Mouse (Mus musculus) neural tube, embryonic 15.5 days (tissue): Measurements from ENCODE around the gene Hmgn1. TPM values are rescaled to one million over a fixed set of nuclear protein-coding genes. Genes with fewer than 3 reads are reported as not detected.
"Not testable (repeated sequence)": the region's sequence is repeated elsewhere in the genome, so short reads cannot be mapped to it uniquely, and the experiment has no call there.

Experiments used
- ATAC-seq: fragments of 200-750 bp; cut with Nextera tagmentation; 2 replicates; pipeline ENCODE4 v1.8.0; 2017; ENCODE audit warnings: mild to moderate bottlenecking, moderate TSS enrichment, moderate library complexity; ENCODE audit not compliant: low FRiP score
- H3K27ac ChIP-seq: fragments of 300-500 bp; sonication (generic); replicated peaks from 2 replicates; pipeline ENCODE4 v1.5.1; 2015; ENCODE audit warnings: mild to moderate bottlenecking, inconsistent platforms
- H3K27me3 ChIP-seq: fragments of 300-500 bp; sonication (generic); replicated peaks from 2 replicates; pipeline ENCODE4 v1.6.1; 2015; ENCODE audit warnings: inconsistent platforms
- H3K36me3 ChIP-seq: fragments of 300-500 bp; sonication (generic); 2 replicates; pipeline ENCODE4 v1.6.1; 2015; ENCODE audit warnings: inconsistent platforms
- H3K4me1 ChIP-seq: fragments of 300-500 bp; sonication (generic); 2 replicates; pipeline ENCODE4 v1.6.1; 2015; ENCODE audit warnings: inconsistent platforms
- H3K4me2 ChIP-seq: fragments of 300-500 bp; sonication (generic); 2 replicates; pipeline ENCODE4 v1.6.1; 2015; ENCODE audit warnings: inconsistent platforms, mild to moderate bottlenecking, moderate library complexity
- H3K4me3 ChIP-seq: fragments of 300-500 bp; sonication (generic); replicated peaks from 2 replicates; pipeline ENCODE4 v1.5.1; 2015; ENCODE audit warnings: mild to moderate bottlenecking, inconsistent platforms
- H3K9ac ChIP-seq: fragments of 300-500 bp; sonication (generic); replicated peaks from 2 replicates; pipeline ENCODE4 v1.6.1; 2015; ENCODE audit warnings: mild to moderate bottlenecking, inconsistent platforms
- H3K9me3 ChIP-seq: fragments of 300-500 bp; sonication (generic); replicated peaks from 2 replicates; pipeline ENCODE4 v1.6.1; 2016; ENCODE audit warnings: inconsistent platforms
- WGBS: fragments of 180-500 bp; shearing (Covaris S2); methylation state at CpG from one replicate; pipeline ENCODE4 v1.1.7; 2015; ENCODE audit warnings: mixed read lengths; 5-methylcytosine and 5-hydroxymethylcytosine counted together
- polyA plus RNA-seq: library from polyadenylated mRNA; unstranded; fragments of >200 nt; fragmentation: Nextera tagmentation; extraction: Ambion mirVana; gene quantifications from 2 replicates; pipeline ENCODE4 v1.2.1, GENCODE M21; 2015

The Hmgn1 gene
- polyA plus RNA-seq, 1 experiment from 2014 or later, result 273 TPM

DNA sequence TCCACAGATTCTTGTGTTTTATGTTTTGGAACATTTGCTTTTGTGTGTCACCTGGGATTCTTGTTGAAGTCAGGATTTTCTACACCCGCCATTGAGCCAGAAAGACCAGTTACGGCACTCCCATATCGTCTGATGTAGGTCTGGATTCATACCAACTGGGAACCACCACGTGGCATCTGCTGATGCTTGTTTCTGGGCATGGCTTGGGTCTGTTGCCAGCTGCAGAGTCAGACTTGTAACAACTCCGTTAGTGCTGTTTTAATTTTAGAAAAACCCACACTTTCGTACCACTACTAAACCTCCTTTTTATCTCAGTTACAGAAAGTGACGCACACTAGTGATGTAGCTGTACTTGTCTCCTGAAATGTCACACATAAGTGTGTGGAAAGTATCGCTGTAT lies 28.5 kb upstream of the Hmgn1 start:
- H3K27me3 ChIP-seq, result no peaks in the 10 kb centered on the region
- no peak overlapping the region for H3K27ac ChIP-seq
- H3K9me3 ChIP-seq, result no peaks in the 10 kb centered on the region
- peaks cover 42% of the 10 kb centered on the region for H3K4me1 ChIP-seq
- no peak overlapping the region for H3K4me2 ChIP-seq
- H3K9ac ChIP-seq, result no peak overlapping the region
- H3K36me3 ChIP-seq, result peaks cover 30% of the 10 kb centered on the region
- no peak overlapping the region for H3K4me3 ChIP-seq
- WGBS, result 80% methylated on average over 8 of the region's 8 CpGs
- ATAC-seq, result no peak

GRCm38 (mm10) chr16:96154476-96154875 lies 26.9 kb upstream of the Hmgn1 start:
- peaks cover 40% of the 10 kb centered on the region for H3K4me1 ChIP-seq
- 98% methylated on average over 2 of the region's 2 CpGs for WGBS

GRCm38 (mm10) chr16:96151551-96151950 lies 24.0 kb upstream of the Hmgn1 start:
- H3K36me3 ChIP-seq, result peaks cover 30% of the 10 kb centered on the region
- no peak overlapping the region for H3K4me3 ChIP-seq
- H3K27ac ChIP-seq, result no peak overlapping the region
- peaks cover 39% of the 10 kb centered on the region for H3K4me1 ChIP-seq
- no peaks in the 10 kb centered on the region for H3K27me3 ChIP-seq
- ATAC-seq, result no peak
- H3K9me3 ChIP-seq, result no peaks in the 10 kb centered on the region
- no peak overlapping the region for H3K9ac ChIP-seq
- 20% methylated on average over 9 of the region's 9 CpGs for WGBS
- no peak overlapping the region for H3K4me2 ChIP-seq

More at GRCm38 (mm10) chr16:96154476-96154875, 26.9 kb upstream of the Hmgn1 start:
- H3K36me3 ChIP-seq, result peaks cover 30% of the 10 kb centered on the region
- H3K4me3 ChIP-seq, result no peak overlapping the region
- H3K9me3 ChIP-seq, result no peaks in the 10 kb centered on the region
- H3K4me2 ChIP-seq, result no peak overlapping the region
- no peaks in the 10 kb centered on the region for H3K27me3 ChIP-seq
- no peak overlapping the region for H3K9ac ChIP-seq
- no peak for ATAC-seq
- no peak overlapping the region for H3K27ac ChIP-seq

DNA sequence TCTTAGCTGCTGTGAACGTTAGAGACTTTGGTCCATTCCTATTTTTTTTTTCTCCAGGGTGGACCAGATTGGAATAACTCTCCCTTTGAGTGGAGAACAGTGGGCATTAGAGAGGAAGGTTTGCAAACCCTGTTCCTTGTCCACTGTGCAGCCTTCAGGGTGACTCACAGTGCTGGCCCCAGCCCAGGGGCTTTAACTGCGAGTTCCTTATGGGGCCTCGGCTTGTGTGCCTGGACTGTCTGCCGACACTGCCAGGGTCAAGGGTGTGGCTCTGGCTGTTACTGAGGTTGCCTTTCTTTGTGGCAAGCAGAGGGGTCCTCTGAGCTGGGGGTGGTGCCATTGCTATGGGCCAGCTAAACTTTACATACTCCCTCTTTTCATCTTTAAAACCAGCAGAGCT lies 23.5 kb upstream of the Hmgn1 start:
- no peak overlapping the region for H3K9ac ChIP-seq
- ATAC-seq, result no peak
- H3K4me3 ChIP-seq, result no peak overlapping the region
- no peak overlapping the region for H3K4me2 ChIP-seq
- no peak overlapping the region for H3K27ac ChIP-seq
- 68% methylated on average over 4 of the region's 4 CpGs for WGBS
- no peaks in the 10 kb centered on the region for H3K27me3 ChIP-seq
- no peaks in the 10 kb centered on the region for H3K9me3 ChIP-seq
- H3K36me3 ChIP-seq, result peaks cover 30% of the 10 kb centered on the region
- H3K4me1 ChIP-seq, result peaks cover 45% of the 10 kb centered on the region

GRCm38 (mm10) chr16:96149311-96149710 lies 21.8 kb upstream of the Hmgn1 start:
- Histone ChIP-seq H3K27me3 (no peaks in the 10 kb centered on the region), H3K27ac (no peak overlapping the region), H3K4me2 (no peak overlapping the region), H3K9ac (no peak overlapping the region), H3K4me1 (peaks cover 48% of the 10 kb centered on the region), H3K4me3 (no peak overlapping the region), H3K36me3 (peaks cover 20% of the 10 kb centered on the region), H3K9me3 (no peaks in the 10 kb centered on the region)
- ATAC-seq, result no peak
- 80% methylated on average over 9 of the region's 9 CpGs for WGBS

GRCm38 (mm10) chr16:96148834-96149233 lies 21.3 kb upstream of the Hmgn1 start:
- Histone ChIP-seq H3K9ac (no peak overlapping the region), H3K27ac (no peak overlapping the region), H3K4me2 (no peak overlapping the region), H3K27me3 (no peaks in the 10 kb centered on the region), H3K36me3 (peaks cover 16% of the 10 kb centered on the region), H3K4me3 (no peak overlapping the region), H3K4me1 (peaks cover 48% of the 10 kb centered on the region), H3K9me3 (no peaks in the 10 kb centered on the region)
- 86% methylated on average over 6 of the region's 6 CpGs for WGBS
- ATAC-seq, result no peak

DNA sequence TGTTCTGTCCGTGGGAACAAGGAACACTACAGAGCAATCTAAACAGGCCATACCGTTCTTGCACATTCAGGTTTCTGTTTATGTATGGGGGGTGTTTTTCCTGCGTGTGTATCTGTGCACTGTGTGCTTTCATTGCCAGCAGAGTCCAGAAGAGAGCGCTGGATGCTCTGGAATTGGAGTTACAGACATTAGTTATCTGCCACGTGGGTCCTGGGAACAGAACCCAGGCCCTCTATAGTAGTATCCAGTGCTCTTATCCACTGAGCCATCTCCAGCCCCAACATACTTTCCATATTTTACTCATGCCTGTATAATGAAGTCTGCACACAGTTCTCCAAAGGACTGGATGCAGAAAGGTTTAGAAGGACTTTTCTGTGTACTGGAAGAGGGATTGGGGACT lies 18.3 kb upstream of the Hmgn1 start:
- Histone ChIP-seq H3K4me2 (peak overlapping the region; percentile 67), H3K4me1 (peaks cover 39% of the 10 kb centered on the region), H3K36me3 (no peaks in the 10 kb centered on the region), H3K27ac (peak overlapping the region; percentile 82), H3K9me3 (no peaks in the 10 kb centered on the region), H3K27me3 (no peaks in the 10 kb centered on the region), H3K9ac (peak overlapping the region; percentile 74), H3K4me3 (peak overlapping the region; percentile 80)
- 2% methylated on average over 5 of the region's 5 CpGs for WGBS
- ATAC-seq, result peak; percentile 22

DNA sequence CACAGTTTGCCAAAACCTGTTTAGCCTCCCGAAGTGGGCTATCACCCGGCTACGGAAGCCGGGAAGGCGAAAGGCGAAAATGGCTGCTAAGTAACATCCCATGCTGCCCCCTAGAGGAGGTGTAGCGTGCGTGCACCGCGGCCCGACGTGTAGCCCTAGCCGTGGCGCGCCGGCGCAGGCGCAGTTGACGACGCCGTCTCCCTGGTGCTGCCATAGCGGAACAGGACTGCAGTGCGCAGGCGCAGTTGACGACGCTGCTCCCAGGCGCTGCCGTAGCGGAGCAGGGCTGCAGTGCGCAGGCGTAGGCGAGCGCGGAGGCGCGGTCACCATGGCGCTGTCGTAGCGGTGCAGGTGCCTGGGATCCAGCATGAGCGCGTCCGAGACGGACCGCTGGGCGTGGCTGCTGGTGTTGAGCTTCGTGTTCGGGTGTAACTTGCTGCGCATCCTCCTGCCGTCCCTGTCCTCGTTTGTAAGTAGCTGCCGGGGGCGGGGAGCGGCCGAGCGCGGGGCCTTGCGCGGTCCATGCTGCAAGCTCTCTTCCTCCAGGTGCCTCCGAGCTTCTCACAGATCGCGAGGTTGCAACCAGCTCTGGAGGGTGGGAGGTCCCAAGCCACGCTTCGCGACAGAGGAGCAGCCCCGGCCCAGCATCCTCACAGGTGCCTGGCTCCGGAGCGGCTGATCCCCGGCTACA lies 17.7 kb upstream of the Hmgn1 start, which contains the start of gene Wrb:
Gene Wrb (plus strand): TSS at position 298 of the 691 bp plus-strand sequence.
- H3K36me3 ChIP-seq, result no peaks in the 10 kb centered on the region
- no peaks in the 10 kb centered on the region for H3K27me3 ChIP-seq
- H3K4me1 ChIP-seq, result peaks cover 39% of the 10 kb centered on the region
- H3K9ac ChIP-seq, result peak within 1 kb of the TSS; percentile 74
- H3K9me3 ChIP-seq, result no peaks in the 10 kb centered on the region
- H3K4me3 ChIP-seq, result peak within 1 kb of the TSS; percentile 80
- peak within 1 kb of the TSS; percentile 82 for H3K27ac ChIP-seq
- WGBS, result under 1% methylated on average over 68 of the region's 68 CpGs
- H3K4me2 ChIP-seq, result peak within 1 kb of the TSS; percentile 67
- ATAC-seq, result peak; percentile 96

DNA sequence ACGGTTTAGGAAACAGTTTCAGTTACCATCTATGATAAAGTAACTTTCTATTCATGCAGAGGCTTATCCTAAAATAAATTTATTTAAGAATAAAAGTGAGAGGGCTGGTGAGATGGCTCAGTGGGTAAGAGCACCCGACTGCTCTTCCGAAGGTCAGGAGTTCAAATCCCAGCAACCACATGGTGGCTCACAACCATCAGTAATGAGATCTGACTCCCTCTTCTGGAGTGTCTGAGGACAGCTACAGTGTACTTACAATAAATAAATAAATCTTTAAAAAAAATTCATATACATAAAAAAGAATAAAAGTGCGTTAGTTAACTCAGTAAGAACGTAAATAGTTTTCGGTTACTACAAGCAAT lies 17.2 kb upstream of the Hmgn1 start:
- not testable (repeated sequence) for H3K36me3 ChIP-seq, H3K27me3 ChIP-seq, H3K27ac ChIP-seq, H3K9me3 ChIP-seq, H3K9ac ChIP-seq
- H3K4me3 ChIP-seq, result peak overlapping the region; percentile 80
- H3K4me1 ChIP-seq, result peaks cover 39% of the 10 kb centered on the region
- H3K4me2 ChIP-seq, result peak overlapping the region; percentile 30
- ATAC-seq, result peak; percentile 21
- 26% methylated on average over 6 of the region's 6 CpGs for WGBS

DNA sequence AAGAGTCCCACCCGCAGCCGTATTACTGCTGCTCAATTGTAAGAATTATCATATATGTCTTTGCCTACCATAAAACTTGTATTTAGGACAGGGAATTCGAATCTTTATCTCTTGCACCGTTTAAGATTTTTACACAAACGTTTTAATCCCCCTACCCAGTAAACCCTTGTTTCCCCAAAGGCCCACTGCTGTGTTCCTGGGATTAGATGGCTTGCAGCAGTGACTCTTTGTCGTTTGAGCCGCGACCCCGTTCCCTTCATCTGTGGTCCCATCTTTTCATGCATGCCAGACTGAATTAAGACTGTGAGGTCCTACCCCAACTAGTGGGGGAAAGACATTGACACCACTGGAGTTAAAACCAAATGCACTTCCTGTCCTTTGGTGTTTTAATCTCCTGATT lies 937 bp upstream of the Hmgn1 start:
- peak overlapping the region; percentile 89 for H3K9ac ChIP-seq
- H3K27me3 ChIP-seq, result no peaks in the 10 kb centered on the region
- no peaks in the 10 kb centered on the region for H3K9me3 ChIP-seq
- peaks cover 23% of the 10 kb centered on the region for H3K36me3 ChIP-seq
- peak overlapping the region; percentile 80 for H3K4me3 ChIP-seq
- peak overlapping the region; percentile 69 for H3K4me2 ChIP-seq
- WGBS, result 1% methylated on average over 9 of the region's 9 CpGs
- peak overlapping the region; percentile 100 for H3K27ac ChIP-seq
- peaks cover 35% of the 10 kb centered on the region for H3K4me1 ChIP-seq
- no peak for ATAC-seq

GRCm38 (mm10) chr16:96127288-96127656 lies 257 bp downstream of the Hmgn1 start:
- WGBS, result under 1% methylated on average over 43 of the region's 52 CpGs
- Histone ChIP-seq H3K4me3 (peak overlapping the region; percentile 80), H3K27ac (peak overlapping the region; percentile 100), H3K27me3 (no peaks in the 10 kb centered on the region), H3K9me3 (no peaks in the 10 kb centered on the region), H3K4me2 (peak overlapping the region; percentile 77), H3K4me1 (peaks cover 35% of the 10 kb centered on the region), H3K36me3 (peaks cover 34% of the 10 kb centered on the region), H3K9ac (peak overlapping the region; percentile 91)
- peak; percentile 73 for ATAC-seq

DNA sequence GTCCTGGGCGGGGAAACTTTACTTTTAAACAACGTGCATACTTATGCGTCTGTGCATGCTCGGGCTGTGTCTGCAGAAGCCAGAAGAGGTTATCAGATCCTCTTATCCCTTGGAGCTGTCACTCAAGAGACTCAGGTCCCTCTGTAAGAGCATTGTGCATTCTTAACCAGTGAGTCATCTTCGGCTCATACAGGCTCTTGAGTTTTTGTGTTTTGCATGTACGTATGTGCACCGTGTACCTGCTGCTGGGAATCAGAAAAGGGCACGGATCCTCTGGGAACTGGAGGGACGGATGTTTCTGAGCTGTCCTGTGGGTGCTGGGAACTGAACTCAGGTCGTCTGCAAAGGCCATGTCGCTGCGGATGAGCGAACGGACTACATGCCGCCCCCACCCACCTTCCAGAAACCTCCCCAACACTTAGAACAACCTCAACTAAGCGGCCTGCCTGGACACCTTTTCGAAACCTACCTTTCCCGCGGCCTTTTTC lies 801 bp downstream of the Hmgn1 start:
- H3K27me3 ChIP-seq, result no peaks in the 10 kb centered on the region
- ATAC-seq, result no peak
- peaks cover 35% of the 10 kb centered on the region for H3K36me3 ChIP-seq
- peaks cover 35% of the 10 kb centered on the region for H3K4me1 ChIP-seq
- H3K27ac ChIP-seq, result peak overlapping the region; percentile 100
- peak overlapping the region; percentile 77 for H3K4me2 ChIP-seq
- H3K4me3 ChIP-seq, result peak overlapping the region; percentile 80
- WGBS, result 6% methylated on average over 19 of the region's 19 CpGs
- H3K9ac ChIP-seq, result peak overlapping the region; percentile 91
- H3K9me3 ChIP-seq, result no peaks in the 10 kb centered on the region
